Mouse (Mus musculus): Measurements from ENCODE around the gene Itga2b. TPM values are rescaled to one million over a fixed set of nuclear protein-coding genes. Genes with fewer than 3 reads are reported as not detected.
"Not testable (repeated sequence)": the region's sequence is repeated elsewhere in the genome, so short reads cannot be mapped to it uniquely, and the experiment has no call there.

Gene Itga2b
- total RNA-seq, 1 experiment from 2014 or later: 142 TPM

DNA sequence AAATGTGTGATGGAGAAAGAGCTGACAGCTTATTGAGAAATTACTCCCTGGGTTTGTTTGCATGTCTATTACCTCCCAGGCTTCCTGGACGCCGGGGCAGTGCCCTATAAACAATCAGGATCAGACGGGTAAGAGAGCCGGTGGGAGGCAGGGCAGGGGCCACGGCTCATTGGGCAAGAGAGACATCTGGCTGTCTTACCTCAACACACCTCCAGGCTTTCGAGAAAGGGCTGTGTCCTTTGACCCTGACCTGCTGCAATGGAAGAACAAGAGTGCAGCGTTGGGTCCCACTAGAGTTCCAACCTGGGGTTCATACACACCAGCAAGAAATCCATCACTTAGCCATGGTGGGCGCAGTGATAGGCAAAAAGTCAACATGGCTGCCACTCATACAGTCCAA, 48.4 kb downstream of the Itga2b start:
- ATAC-seq (replicated peaks; ENCODE audit: low read depth, poor library complexity, severe bottlenecking): no peak

DNA sequence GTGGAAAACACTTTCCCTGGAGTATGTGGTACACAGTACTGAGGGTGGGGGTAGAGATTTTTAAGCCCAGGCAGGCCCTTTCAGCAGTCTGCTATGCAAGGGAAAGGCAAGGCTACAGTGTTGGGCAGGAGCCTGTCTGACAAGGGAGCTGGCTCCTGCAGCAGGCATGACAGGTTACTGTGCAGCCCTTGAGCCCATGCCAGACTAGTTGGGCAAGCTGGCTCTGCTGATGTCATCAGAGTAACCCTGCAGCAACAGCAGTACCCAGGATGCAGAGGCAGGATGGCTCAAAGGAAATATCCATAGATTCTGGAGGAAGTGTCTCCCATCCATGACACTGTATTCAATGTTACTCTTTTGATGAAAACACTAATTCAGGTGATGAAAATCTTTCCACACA, 51.0 kb downstream of the Itga2b start:
- no peak for ATAC-seq (replicated peaks; ENCODE audit: low read depth, poor library complexity, severe bottlenecking)

DNA sequence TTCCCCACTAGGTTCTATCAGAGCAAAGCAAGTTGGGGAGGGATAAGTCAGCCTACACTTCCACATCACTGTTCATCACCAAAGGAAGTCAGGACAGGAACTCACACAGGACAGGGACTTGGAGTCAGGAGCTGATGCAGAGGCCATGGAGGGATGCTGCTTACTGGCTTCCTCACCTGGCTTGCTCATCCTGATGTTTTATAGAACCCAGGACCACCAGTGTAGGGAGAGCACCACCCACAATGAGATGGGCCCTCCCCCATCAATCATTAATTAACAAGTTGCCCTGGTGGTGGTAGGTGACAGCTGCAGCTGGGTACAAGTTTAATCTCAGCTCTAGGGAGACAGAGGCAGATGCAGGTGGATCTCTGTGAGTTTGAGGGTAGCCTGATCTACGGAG, 52.8 kb downstream of the Itga2b start:
- ATAC-seq (replicated peaks; ENCODE audit: low read depth, poor library complexity, severe bottlenecking): no peak

DNA sequence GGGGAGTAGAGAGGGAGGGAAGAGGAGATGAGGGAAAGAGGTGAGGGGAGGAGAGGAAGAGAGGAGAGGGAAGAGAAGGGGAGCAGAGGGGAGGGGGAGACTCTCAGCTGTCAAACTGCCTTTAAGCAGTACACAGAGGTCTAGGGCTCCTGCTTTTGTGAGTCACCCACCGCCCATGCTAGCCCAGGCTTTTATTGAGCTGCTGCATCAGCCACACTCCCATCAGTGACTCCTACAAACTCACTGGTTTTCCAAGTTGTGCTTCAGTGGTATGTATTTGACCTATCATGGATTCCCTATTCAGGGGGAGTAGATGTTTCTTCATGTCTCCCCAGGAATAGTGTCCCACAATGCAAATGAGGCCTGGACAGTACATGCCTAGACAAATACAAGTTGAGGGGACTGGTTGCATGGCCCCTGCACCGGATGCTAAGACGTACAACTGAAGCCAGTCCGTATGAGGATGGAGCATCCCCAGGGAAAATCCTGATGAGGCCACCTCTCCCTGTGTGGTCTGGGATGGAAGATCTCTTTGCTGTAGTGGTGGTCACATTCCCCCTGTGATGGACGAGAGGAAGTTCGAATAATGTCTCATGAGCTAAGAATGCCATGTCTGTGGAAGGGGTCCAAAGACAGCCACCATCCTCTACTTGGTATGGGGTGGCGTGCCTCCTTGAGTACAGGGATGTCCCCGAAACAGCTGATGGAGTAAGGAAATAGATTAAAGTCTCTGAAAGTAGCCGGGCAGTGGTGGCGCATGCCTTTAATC, 54.7 kb downstream of the Itga2b start:
- ATAC-seq (replicated peaks; ENCODE audit: low read depth, poor library complexity, severe bottlenecking): no peak

DNA sequence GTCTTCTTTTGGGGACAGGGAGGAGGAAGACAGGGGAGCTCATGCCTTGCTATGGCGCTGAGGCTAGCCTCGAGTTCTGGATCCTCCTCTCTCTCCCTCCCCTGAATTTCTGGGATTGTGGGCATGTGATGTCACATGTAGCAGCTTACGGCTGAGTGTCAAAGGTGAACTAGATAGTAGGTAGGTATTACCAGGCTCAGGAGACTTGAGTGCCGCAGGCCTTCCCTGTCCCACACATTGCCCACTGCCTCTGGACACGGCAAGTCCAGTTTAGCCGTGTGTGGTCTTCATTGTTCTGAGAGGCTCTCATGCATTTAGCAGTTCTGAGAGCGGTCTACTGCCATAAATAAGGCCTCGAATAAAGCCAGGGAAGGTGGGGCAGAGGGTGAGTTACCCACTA, 56.9 kb downstream of the Itga2b start:
- no peak for ATAC-seq (replicated peaks; ENCODE audit: low read depth, poor library complexity, severe bottlenecking)

DNA sequence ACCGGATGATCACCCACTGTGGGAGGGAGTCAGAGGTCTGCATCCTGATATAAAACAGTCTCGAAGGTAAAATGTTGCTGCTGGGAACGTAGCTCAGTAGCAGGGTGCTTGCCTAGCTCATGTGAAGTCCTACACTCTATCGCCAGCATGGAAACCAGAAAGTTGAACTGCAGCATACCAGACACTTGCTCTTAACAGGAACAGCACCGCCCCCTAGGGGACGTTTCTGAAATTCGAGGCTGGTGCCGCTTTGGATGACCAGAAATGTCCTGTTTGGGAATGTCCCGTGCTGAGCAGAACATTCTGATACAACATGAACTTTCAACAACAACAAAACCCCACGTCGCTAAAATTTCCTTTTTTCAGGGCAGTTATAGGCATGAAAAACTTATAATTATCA, 58.2 kb downstream of the Itga2b start:
- peak; percentile 40 for ATAC-seq (replicated peaks; ENCODE audit: low read depth, poor library complexity, severe bottlenecking)

DNA sequence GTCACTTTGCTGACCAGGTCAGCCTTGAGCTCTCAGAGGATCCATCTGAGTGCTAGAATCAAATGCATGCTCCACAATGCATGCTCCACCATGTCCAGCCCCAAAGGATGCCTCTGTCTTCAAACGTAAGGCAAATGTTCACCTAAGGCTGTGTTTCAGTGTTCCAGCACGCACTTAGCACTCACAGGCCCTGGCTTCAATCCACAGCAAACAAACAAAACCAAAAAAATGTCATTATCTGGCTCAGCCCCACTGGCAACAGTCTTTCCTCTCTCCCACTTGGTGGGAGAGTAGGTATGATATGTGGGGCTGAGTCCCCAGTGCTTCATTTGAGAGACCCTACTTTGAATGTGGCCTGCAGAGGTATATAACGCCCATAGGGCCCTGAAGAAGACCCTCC, 58.9 kb downstream of the Itga2b start:
- no peak for ATAC-seq (replicated peaks; ENCODE audit: low read depth, poor library complexity, severe bottlenecking)

DNA sequence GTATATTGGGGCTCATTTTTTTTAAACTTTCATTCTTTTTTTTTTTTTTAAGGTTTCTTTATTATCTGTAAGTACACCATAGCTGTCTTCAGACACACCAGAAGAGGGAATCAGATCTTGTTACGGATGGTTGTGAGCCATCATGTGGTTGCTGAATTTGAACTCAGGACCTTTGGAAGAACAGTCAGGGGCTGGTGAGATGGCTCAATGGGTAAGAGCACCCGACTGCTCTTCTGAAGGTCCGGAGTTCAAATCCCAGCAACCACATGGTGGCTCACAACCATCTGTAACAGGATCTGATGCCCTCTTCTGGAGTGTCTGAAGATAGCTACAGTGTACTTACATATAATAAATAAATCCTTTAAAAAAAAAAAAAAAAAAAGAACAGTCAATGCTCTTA, 59.6 kb downstream of the Itga2b start:
- ATAC-seq (replicated peaks; ENCODE audit: low read depth, poor library complexity, severe bottlenecking): not testable (repeated sequence)

DNA sequence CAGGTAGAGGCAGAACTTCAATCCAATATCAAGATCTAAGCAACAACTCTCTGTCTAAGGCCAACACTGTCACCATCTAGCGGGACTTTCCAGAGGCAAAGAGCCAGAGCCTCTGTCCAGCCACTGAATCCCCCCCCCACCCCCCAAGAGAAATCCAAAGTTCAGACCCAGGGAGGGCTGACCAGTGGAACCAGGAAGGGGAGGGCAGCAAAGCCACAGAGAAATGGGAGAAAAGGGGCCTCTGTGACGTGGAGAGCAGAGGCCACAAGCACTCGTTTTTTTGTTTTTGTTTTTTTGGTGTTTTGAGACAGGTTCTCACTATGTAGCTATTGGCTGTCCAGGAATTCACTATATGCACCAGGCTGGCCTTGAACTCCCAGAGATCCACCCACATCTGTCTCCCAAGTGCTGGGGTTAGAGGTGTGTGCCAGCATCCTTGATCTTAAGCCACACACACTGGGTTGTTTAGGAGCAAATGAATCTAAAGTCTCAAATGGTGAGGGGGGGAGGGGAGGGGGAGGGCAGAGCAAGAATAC, 60.1 kb downstream of the Itga2b start:
- ATAC-seq (replicated peaks; ENCODE audit: low read depth, poor library complexity, severe bottlenecking): no peak

DNA sequence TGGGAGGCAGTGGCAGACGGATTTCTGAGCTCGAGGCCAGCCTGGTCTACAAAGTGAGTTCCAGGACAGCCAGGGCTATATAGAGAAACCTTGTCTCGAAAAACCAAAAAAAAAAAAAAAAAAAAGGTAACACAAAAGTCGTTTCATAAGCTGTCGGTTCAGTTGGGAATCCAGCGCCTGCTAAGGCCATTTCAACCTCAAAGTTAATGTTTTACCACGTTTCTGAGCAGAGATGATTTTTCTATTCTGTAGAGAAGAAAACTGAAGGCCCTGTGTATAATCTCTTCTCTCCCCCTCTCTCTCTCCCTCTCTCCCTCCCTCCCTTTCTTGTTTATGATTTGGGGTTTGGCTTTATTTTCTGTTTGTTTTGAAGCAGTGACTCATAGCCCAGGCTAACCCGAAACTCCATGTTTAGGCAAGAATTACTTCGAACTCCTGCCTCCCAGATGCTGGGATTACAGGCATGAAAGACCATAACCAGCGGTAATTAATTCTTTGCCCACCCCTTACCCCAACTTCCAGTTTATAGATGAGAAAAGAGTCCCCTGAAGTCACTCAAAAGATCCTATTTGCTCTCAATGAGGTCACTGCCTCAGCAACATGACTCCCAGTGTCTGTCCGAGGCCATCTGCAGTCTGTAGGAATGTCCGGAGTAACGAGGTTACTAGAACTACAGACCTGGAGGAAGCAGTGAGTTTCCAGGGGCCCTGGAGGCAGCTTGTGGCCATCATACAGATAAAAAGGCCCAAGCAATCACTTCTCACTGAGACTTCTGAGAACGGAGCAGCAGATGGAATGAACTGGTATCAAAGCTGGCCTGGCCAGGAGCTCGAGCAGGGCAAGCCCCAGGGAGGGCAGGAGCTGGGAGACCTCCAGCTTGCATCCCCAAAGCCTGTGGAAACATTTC, 60.8 kb downstream of the Itga2b start:
- ATAC-seq (replicated peaks; ENCODE audit: low read depth, poor library complexity, severe bottlenecking): no peak

DNA sequence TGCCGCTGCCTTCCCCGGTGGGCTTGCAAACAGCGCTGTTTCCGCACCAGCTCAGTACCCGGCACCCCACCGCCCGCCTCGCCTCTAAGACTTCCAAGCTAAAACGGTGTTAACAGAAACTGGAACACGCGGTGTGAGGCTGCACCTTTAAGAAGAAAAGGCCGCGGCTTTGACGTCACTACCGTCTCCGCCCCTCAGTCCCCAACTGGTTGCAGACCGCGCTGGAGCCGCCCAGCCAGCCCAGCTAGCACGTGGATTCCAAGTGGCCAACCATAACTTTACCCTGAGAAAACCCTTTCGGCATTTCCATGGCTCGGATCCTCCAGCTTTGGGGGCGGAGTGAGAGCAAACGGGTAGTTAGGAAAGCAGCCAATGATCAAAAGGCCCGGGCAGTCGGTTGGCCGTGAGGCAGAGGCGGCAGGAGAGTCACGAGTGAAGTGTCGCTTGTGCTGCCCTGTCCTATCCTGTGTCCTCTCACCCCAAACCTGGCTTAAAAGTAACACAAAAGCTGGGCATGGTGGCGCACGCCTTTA, 61.5 kb downstream of the Itga2b start:
- peak; percentile 87 for ATAC-seq (replicated peaks; ENCODE audit: low read depth, poor library complexity, severe bottlenecking)

DNA sequence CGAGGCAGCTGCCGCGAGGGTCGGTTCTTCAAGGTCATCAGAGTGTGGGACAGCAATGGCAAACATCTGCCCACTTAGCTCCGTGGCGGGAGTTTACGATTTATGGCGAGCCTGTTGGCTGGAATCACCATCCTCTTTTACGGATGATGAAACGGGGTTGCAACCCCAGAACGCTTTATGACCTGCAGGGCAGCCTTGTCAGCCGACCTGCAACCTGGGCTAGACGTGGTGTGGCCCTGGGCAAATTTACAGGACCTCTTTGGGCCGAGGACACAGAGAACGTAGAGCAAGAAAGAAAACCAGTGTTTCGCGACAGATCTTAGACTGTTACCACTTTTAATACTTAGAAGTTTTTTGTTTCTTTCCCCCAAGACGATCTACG, 62.1 kb downstream of the Itga2b start, which contains the start of gene Slc25a39:
Slc25a39 (minus strand) TSS at position 113 of the 382 bp plus-strand sequence.
- ATAC-seq (replicated peaks; ENCODE audit: low read depth, poor library complexity, severe bottlenecking): 0 out of 2 replicates have a peak, but pooled peaks have one; percentile 3

DNA sequence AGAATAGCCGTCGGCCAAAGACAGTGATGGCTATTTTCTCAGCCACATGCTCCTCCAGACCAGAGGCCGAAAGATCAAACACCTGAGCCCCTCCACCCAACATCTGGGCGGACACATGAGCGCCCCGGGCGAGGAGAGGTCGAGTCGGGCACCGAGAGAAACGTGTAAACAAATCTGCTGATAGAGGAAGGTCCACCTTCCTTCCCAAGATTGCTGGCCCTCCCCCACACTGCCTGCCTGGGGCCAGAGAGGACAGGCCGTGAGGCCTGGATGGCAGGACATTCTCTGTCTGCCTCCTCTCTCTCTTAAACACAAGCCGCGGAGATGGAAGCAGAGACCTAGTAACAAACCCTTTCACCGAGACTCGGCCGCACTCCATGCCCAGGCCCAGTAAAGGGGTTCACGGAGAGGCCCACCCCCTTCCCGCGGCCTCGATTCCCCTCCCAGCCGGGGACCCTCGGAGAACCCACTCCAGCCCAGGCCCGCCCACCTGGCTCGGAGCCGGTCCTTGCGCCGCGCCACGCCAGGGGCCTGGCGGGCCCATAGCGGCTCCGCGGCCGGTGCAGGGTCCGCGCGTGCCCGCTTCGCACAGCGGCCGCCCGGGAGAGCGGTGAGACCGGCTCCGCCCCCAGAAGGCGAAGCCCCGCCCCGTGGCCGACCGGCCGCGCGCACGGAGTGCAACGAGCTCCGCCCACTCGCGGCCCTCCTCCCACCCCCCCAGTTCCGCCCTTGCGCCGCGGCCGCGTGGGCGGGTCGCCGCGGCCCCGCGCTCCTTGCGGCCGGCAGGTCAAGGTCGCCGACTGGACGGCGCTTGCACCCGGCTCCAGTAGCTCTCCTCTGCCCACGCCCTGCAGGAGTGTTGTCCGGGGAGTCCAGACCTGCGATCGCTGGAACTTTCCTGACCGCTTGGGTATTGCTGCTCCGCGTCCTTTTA, 62.8 kb downstream of the Itga2b start:
- peak; percentile 31 for ATAC-seq (replicated peaks; ENCODE audit: low read depth, poor library complexity, severe bottlenecking)

DNA sequence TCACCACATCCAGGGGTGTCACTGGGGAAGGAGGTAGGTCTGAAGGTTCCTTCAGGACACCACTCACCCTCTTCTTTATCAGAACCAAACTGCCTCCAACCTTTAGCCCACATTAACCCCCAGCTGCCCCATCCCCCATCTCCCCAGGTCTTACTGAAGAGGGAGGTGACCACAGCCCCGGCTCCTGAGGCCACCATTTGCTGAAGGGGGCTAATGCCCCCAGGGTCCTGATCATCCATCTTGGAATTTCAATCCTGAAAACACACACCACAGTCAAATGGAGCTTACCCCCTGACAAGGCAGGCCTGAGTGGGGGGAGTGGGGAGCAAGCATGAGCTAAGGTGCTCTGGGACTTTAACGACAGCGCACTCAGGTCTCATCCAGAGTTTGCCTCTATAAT, 63.5 kb downstream of the Itga2b start:
- no peak for ATAC-seq (replicated peaks; ENCODE audit: low read depth, poor library complexity, severe bottlenecking)

DNA sequence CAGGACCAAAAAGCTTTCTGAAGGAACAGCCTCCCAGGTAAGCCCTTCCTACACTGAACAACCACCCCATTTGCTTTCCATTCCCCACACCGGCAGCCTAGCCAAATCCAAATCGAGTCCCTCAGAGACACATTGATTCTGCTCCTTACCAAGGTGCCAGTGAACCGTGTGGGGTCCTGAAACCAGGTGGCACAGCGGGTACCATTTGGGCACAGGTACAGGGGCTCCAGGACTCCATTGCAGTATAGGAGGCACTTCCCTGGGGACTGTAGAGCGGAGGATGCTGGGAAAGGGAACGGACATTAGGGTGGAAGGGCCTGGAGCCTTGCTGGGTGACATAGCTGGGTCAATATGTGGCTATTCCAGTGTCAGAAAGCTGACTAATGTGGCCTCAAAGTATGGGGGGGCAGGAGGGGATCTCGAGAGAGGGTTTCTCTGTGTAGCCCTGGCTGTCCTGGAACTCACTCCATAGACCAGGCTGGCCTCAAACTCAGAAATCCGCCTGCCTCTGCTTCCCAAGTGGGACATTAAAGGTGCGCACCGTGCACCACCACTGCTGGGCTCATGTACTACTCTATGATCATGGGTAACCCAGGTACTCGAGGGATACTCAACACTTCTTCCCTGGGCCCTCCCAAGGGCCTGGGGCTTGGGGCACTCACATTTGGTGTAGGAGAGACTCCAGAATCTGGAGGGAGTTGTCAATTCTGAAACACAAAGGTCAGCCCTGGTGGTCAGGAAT, 64.2 kb downstream of the Itga2b start:
- ATAC-seq (replicated peaks; ENCODE audit: low read depth, poor library complexity, severe bottlenecking): no peak

DNA sequence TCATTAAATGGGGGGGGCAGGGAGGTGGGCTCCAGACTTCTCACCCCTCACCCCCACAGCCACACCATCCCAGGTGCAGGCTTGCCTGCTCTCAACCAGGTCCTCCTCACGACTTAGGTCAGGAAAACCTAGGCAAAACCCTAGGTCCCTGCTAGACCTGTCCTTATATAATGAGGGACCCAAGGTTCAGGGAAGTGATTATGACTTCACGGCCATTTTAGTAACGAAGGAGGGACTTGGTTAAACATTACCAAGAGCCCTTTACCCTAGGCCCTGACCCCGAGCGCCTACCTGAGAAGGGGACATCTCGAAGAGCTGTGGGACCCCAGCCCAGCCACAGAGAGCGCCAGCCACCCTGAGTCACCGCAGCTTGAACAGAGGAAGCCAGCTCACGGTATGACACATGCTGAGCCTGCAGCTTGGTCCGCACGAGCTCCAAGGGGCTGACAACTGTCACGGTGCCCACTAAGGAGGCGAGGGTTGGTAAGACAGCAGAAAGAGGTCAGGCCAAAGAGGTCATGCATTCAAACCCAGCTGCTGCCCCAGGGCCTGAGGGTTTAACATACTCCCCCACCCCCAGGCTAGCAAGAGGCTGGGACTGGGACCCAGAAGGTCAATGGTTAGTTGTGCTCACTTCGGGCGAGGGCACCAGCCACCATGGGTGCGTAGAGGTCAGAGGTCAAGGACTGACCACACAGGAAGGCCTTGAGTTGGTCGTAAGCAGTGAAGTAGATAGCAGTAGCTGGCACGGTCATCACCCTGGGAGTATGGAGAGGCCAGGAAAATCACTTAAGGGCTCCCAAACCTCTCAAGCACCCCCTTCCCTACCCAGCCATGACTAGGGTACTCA, 65.5 kb downstream of the Itga2b start:
- ATAC-seq (replicated peaks; ENCODE audit: low read depth, poor library complexity, severe bottlenecking): no peak

DNA sequence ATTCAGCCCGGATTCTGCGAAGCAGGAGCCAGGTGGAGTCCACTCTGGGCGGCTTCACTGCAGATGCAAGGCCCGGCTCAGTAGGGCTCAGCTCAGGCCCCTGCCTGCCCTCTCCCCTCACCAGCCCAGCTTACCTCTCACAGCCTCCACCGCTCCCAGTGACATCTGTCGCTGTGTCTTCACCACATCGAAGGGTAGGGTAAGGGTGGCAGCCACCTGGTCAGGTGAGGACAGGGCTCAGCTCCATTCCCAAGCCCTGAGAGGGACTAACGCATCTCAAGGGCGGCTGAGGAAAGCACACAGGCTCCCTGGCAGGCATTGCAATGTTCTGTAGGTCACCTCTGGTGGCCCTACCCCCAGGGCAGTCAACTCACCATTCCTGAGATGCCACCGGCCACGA, 66.3 kb downstream of the Itga2b start:
- ATAC-seq (replicated peaks; ENCODE audit: low read depth, poor library complexity, severe bottlenecking): no peak
